Mouse (Mus musculus) CH12.LX (cell line): ENCODE results near the gene Lrrc1. TPM values are rescaled to one million over a fixed set of nuclear protein-coding genes. Genes with fewer than 3 reads are reported as not detected.

Experiments used
- DNase-seq: peaks from one replicate; pipeline ENCODE4 v3.0.0-alpha.2; 2013; ENCODE audit errors: extremely low read depth
- H3K27ac ChIP-seq: 2 replicates; pipeline ENCODE4 v1.5.1; 2012; ENCODE audit warnings: low read depth, mild to moderate bottlenecking, control low read depth, moderate library complexity; ENCODE audit not compliant: insufficient read depth
- H3K27me3 ChIP-seq: replicated peaks from 2 replicates; pipeline ENCODE3; 2012; ENCODE audit warnings: inconsistent platforms
- H3K36me3 ChIP-seq, 2 experiments: replicated peaks in 1 of 2; 2 replicates each; pipeline versions ENCODE3 to v1.6.1; 2012; ENCODE audit warnings: inconsistent platforms in 1 of 2, low read length in 1 of 2, mild to moderate bottlenecking in 1 of 2, mixed read lengths in 1 of 2, moderate library complexity in 1 of 2; ENCODE audit not compliant: control insufficient read depth in 1 of 2, insufficient read depth in 1 of 2
- H3K4me1 ChIP-seq, 2 experiments: 2 replicates each; pipeline ENCODE4 v1.6.1; 2012; ENCODE audit warnings: inconsistent platforms in 1 of 2, moderate library complexity in 1 of 2; ENCODE audit not compliant: insufficient read depth in 2 of 2, control insufficient read depth in 1 of 2
- H3K4me2 ChIP-seq: 2 replicates; pipeline ENCODE4 v1.6.1; 2012; ENCODE audit warnings: low read depth, mild to moderate bottlenecking, control low read depth; ENCODE audit not compliant: poor library complexity, insufficient read depth, severe bottlenecking
- H3K4me3 ChIP-seq, 3 experiments: fragments of 150-350 bp in 1 of 3; sonication (generic) in 1 of 3; replicated peaks in 1 of 3; 2 replicates each; pipeline versions ENCODE3 to v1.5.1; 2011 to 2012; ENCODE audit warnings: low read depth in 2 of 3, low read length in 2 of 3, mild to moderate bottlenecking in 2 of 3, moderate library complexity in 2 of 3, control low read depth in 1 of 3, improper control_type of control experiment in 1 of 3, inconsistent platforms in 1 of 3, mixed read lengths in 1 of 3; ENCODE audit not compliant: poor library complexity in 1 of 3
- H3K79me2 ChIP-seq: replicated peaks from 2 replicates; pipeline ENCODE4 v1.6.1; 2012; ENCODE audit warnings: mild to moderate bottlenecking, moderate library complexity; ENCODE audit not compliant: control insufficient read depth, poor library complexity, insufficient read depth, severe bottlenecking; ENCODE audit errors: extremely low read depth
- H3K9ac ChIP-seq: 2 replicates; pipeline ENCODE4 v1.6.1; 2012; ENCODE audit warnings: low read depth, mild to moderate bottlenecking, control low read depth, moderate library complexity; ENCODE audit not compliant: insufficient read depth
- H3K9me3 ChIP-seq: replicated peaks from 2 replicates; pipeline ENCODE3; 2012; ENCODE audit warnings: low read length, inconsistent platforms, mixed read lengths
- CHD1 ChIP-seq: IDR thresholded peaks from 2 replicates; pipeline ENCODE4 v1.6.1; 2012; ENCODE audit warnings: low read depth, low read length, improper control_type of control experiment, inconsistent platforms
- CHD2 ChIP-seq: IDR thresholded peaks from 2 replicates; pipeline ENCODE4 v1.6.1; 2011; ENCODE audit warnings: low read length, improper control_type of control experiment
- CTCF ChIP-seq, 2 experiments: IDR thresholded peaks in 1 of 2; conservative IDR thresholded peaks in 1 of 2; 2 replicates each; pipeline ENCODE4 v1.5.1; 2011 to 2012; ENCODE audit warnings: low read depth in 2 of 2, low read length in 2 of 2, improper control_type of control experiment in 1 of 2, inconsistent platforms in 1 of 2, mild to moderate bottlenecking in 1 of 2, moderate library complexity in 1 of 2
- E2F4 ChIP-seq: IDR thresholded peaks from 2 replicates; pipeline ENCODE4 v1.6.1; 2011; ENCODE audit warnings: low read depth, low read length, improper control_type of control experiment; ENCODE audit not compliant: insufficient replicate concordance
- ELF1 ChIP-seq: IDR thresholded peaks from 2 replicates; pipeline ENCODE4 v1.6.1; 2014; ENCODE audit warnings: low read depth, mild to moderate bottlenecking, inconsistent platforms, low read length, improper control_type of control experiment
- ETS1 ChIP-seq: conservative IDR thresholded peaks from 2 replicates; pipeline ENCODE4 v1.6.1; 2012; ENCODE audit warnings: low read depth, mild to moderate bottlenecking, inconsistent platforms, low read length, improper control_type of control experiment, moderate library complexity
- GABPA ChIP-seq: IDR thresholded peaks from 2 replicates; pipeline ENCODE4 v1.6.1; 2012; ENCODE audit warnings: low read depth, low read length, improper control_type of control experiment, inconsistent platforms; ENCODE audit not compliant: insufficient replicate concordance
- HCFC1 ChIP-seq: IDR thresholded peaks from 2 replicates; pipeline ENCODE4 v1.6.1; 2012; ENCODE audit warnings: low read depth, mild to moderate bottlenecking, inconsistent platforms, low read length, improper control_type of control experiment
- MAFK ChIP-seq: IDR thresholded peaks from 2 replicates; pipeline ENCODE4 v1.6.1; 2011; ENCODE audit warnings: low read length, improper control_type of control experiment; ENCODE audit not compliant: insufficient replicate concordance
- MAZ ChIP-seq: IDR thresholded peaks from 2 replicates; pipeline ENCODE4 v1.6.1; 2012; ENCODE audit warnings: low read depth, mild to moderate bottlenecking, inconsistent platforms, low read length, improper control_type of control experiment, moderate library complexity
- MEF2A ChIP-seq: IDR thresholded peaks from 2 replicates; pipeline ENCODE4 v1.6.1; 2014; ENCODE audit warnings: low read depth, mild to moderate bottlenecking, inconsistent platforms, low read length, improper control_type of control experiment, borderline replicate concordance
- MXI1 ChIP-seq: IDR thresholded peaks from 2 replicates; pipeline ENCODE4 v1.6.1; 2011; ENCODE audit warnings: mild to moderate bottlenecking, low read depth, low read length, improper control_type of control experiment
- NELFE ChIP-seq: IDR thresholded peaks from 2 replicates; pipeline ENCODE4 v1.6.1; 2011; ENCODE audit warnings: low read depth, low read length, improper control_type of control experiment
- SIN3A ChIP-seq: IDR thresholded peaks from 2 replicates; pipeline ENCODE4 v1.6.1; 2012; ENCODE audit warnings: low read length, improper control_type of control experiment, inconsistent platforms
- SMC3 ChIP-seq: IDR thresholded peaks from 2 replicates; pipeline ENCODE4 v1.6.1; 2011; ENCODE audit warnings: low read depth, low read length, improper control_type of control experiment
- TBP ChIP-seq: conservative IDR thresholded peaks from 2 replicates; pipeline ENCODE4 v1.6.1; 2011; ENCODE audit warnings: low read depth, low read length, improper control_type of control experiment
- TCF12 ChIP-seq: IDR thresholded peaks from 2 replicates; pipeline ENCODE4 v1.6.1; 2014; ENCODE audit warnings: low read depth, mild to moderate bottlenecking, inconsistent platforms, low read length, improper control_type of control experiment
- ZC3H11A ChIP-seq: IDR thresholded peaks from 2 replicates; pipeline ENCODE4 v1.6.1; 2012; ENCODE audit warnings: low read depth, mild to moderate bottlenecking, inconsistent platforms, low read length, improper control_type of control experiment
- ZKSCAN1 ChIP-seq: IDR thresholded peaks from 2 replicates; pipeline ENCODE4 v1.6.1; 2012; ENCODE audit warnings: low read depth, inconsistent platforms, low read length, improper control_type of control experiment, borderline replicate concordance
- dilution Hi-C: fragments of 300-500 bp; cut with MboI; formaldehyde crosslinking; loops from 2 replicates; pipeline ENCODE4 v1.14.3; 2020; ENCODE audit warnings: low sequenced_read_pairs; ENCODE audit not compliant: extremely low pct_unique_long_range_greater_than_20kb, extremely low pct_ligation_motif_present
- in situ Hi-C: fragments of 300-500 bp; cut with MboI; formaldehyde crosslinking; loops from 3 replicates; pipeline ENCODE4 v1.14.3; 2019; ENCODE audit warnings: low sequenced_read_pairs, low pct_ligation_motif_present, low pct_unique_long_range_greater_than_20kb, mixed read lengths
- polyA plus RNA-seq: library from polyadenylated mRNA; unstranded; fragments of >175 nt; gene quantifications from 2 replicates; pipeline ENCODE4 v1.2.1, GENCODE M21; 2012; ENCODE audit warnings: low read depth; ENCODE audit not compliant: insufficient read length
- total RNA-seq, 2 experiments: library from RNA; depleted of rRNA; stranded (reverse); fragments of 300-350 nt in 1 of 2; fragments of >200 nt in 1 of 2; gene quantifications; 2 replicates each; pipeline ENCODE4 v1.2.3; 2012 to 2014

Gene Lrrc1
- total and polyA plus RNA-seq, 3 experiments: 15.4 to 15.8 (median 15.8) TPM

DNA sequence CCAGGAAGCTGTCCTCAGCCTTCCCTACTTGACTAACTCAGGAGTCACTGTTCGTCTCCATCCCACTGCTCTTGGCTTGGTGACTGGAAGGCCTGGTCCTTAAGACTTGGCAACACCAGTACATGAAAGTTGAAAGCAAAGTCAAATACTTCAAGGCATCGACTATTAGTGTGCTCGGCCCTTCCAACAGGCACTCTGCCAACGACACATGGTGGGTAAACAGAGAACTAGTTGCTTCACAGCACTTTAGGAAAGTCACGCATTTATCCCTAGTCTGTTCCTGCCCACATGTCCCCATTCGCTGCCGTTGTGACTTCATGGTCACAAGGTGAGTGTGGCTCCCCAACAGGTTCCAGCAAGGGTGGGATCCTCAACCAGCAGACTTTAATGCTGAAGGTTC is 57.2 kb downstream of the Lrrc1 start:
- H3K36me3 ChIP-seq: peaks cover 0 to 31% of the 10 kb centered on the region in 2 experiments
- H3K9ac ChIP-seq: no peak overlapping the region
- H3K9me3 ChIP-seq: no peaks in the 10 kb centered on the region
- dilution Hi-C loops: no loop called here
- 0 out of 2 replicates have a peak, but pooled peaks cover 2% of the 10 kb centered on the region for H3K79me2 ChIP-seq
- H3K4me2 ChIP-seq: no peak overlapping the region
- H3K27me3 ChIP-seq: no peaks in the 10 kb centered on the region
- TF ChIP-seq MAZ: no peak
- TF ChIP-seq MXI1: no peak
- H3K4me1 ChIP-seq: no peaks in the 10 kb centered on the region
- no peak overlapping the region for H3K4me3 ChIP-seq
- no peak overlapping the region for H3K27ac ChIP-seq
- no peak for DNase-seq
- in situ Hi-C loops: no loop called here

DNA sequence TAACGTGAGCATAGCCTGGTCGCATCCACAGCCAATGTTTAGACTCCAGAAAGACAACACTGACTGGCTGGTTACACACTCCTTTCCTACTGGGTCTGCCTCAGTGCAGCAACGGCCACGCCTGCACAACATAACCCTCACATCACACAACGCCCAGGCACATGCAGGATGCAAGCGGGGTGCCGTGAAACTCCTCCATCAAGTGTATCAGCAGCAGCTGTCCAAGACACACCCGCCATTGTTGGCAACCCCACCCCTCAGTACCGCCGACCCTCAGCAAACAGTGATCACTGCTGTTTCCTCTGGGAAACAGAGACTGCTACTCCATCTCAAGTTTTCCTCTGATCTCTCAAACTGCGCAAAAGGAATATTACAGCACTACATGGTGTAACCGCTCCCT is 58.8 kb downstream of the Lrrc1 start:
- Histone ChIP-seq H3K79me2 (0 out of 2 replicates have a peak, but pooled peaks cover 2% of the 10 kb centered on the region), H3K9me3 (no peaks in the 10 kb centered on the region), H3K36me3 (peaks cover 0 to 29% of the 10 kb centered on the region in 2 experiments), H3K27me3 (no peaks in the 10 kb centered on the region), H3K4me1 (0 out of 4 replicates have a peak, but pooled peaks cover 0 to 2% of the 10 kb centered on the region in 2 experiments), H3K9ac (no peak overlapping the region), H3K27ac (no peak overlapping the region), H3K4me3 (no peak overlapping the region), H3K4me2 (no peak overlapping the region)
- in situ Hi-C loops (no loop called here), dilution Hi-C loops (no loop called here)
- TF ChIP-seq ELF1 (no peak), ETS1 (no peak), ZKSCAN1 (no peak), GABPA (no peak), MAFK (no peak), E2F4 (no peak), ZC3H11A (no peak), CHD1 (no peak), CHD2 (no peak), TBP (no peak), SIN3A (no peak), NELFE (no peak), HCFC1 (no peak), SMC3 (no peak), TCF12 (no peak), MEF2A (no peak), CTCF (conservative IDR thresholded peaks at IDR 0.05 in 1 of 2, IDR thresholded peaks at IDR 0.05 in 1 of 2; ENCODE audit: low read depth in 2 of 2, low read length in 2 of 2) (no peak)
- no peak for DNase-seq
